Mouse (Mus musculus) embryonic facial prominence, embryonic 12.5 days (tissue): ENCODE measurements around the gene Ccr4. TPM values are rescaled to one million over a fixed set of nuclear protein-coding genes. Genes with fewer than 3 reads are reported as not detected.
A peak's percentile ranks its signal among the peaks of the same experiment; 100 is the strongest.
"Not testable (repeated sequence)": the region's sequence is repeated elsewhere in the genome, so short reads cannot be mapped to it uniquely, and the experiment has no call there.

Source experiments
- ATAC-seq: fragments of 200-750 bp; cut with Nextera tagmentation; 2 replicates; pipeline ENCODE4 v1.8.0; 2017; ENCODE audit not compliant: insufficient number of reproducible peaks, insufficient read depth, low FRiP score, low TSS enrichment
- H3K27ac ChIP-seq: fragments of 300-500 bp; sonication (generic); 2 replicates; pipeline ENCODE4 v1.5.1; 2016; ENCODE audit warnings: mild to moderate bottlenecking
- H3K27me3 ChIP-seq: fragments of 300-500 bp; sonication (generic); 2 replicates; pipeline ENCODE4 v1.6.1; 2016; ENCODE audit warnings: mild to moderate bottlenecking, moderate library complexity
- H3K36me3 ChIP-seq: fragments of 300-500 bp; sonication (generic); 2 replicates; pipeline ENCODE4 v1.6.1; 2016; ENCODE audit warnings: mild to moderate bottlenecking
- H3K4me1 ChIP-seq: fragments of 300-500 bp; sonication (generic); 2 replicates; pipeline ENCODE4 v1.6.1; 2016
- H3K4me2 ChIP-seq: fragments of 300-500 bp; sonication (generic); replicated peaks from 2 replicates; pipeline ENCODE4 v1.6.1; 2016; ENCODE audit warnings: mild to moderate bottlenecking, moderate library complexity
- H3K4me3 ChIP-seq: fragments of 300-500 bp; sonication (generic); 2 replicates; pipeline ENCODE4 v1.5.1; 2016; ENCODE audit warnings: mild to moderate bottlenecking
- H3K9ac ChIP-seq: fragments of 300-500 bp; sonication (generic); 2 replicates; pipeline ENCODE4 v1.6.1; 2016; ENCODE audit warnings: mild to moderate bottlenecking, moderate library complexity
- H3K9me3 ChIP-seq: fragments of 300-500 bp; sonication (generic); 2 replicates; pipeline ENCODE4 v1.6.1; 2016; ENCODE audit warnings: mild to moderate bottlenecking, moderate library complexity
- WGBS: fragments of 180-500 bp; shearing (Covaris S2); methylation state at CpG from one replicate; pipeline ENCODE4 v1.1.7; 2016; 5-methylcytosine and 5-hydroxymethylcytosine counted together
- polyA plus RNA-seq: library from polyadenylated mRNA; unstranded; fragments of >200 nt; fragmentation: Nextera tagmentation; extraction: Ambion mirVana; gene quantifications from 2 replicates; pipeline ENCODE4 v1.2.1, GENCODE M21; 2016

Ccr4 gene
- polyA plus RNA-seq, 1 experiment from 2014 or later: not detected

- H3K27ac ChIP-seq, H3K9ac ChIP-seq, H3K36me3 ChIP-seq, ATAC-seq, H3K4me3 ChIP-seq, H3K27me3 ChIP-seq, H3K4me2 ChIP-seq, H3K9me3 ChIP-seq, H3K4me1 ChIP-seq: not testable (repeated sequence)
- WGBS: 73% methylated on average over 4 of the region's 4 CpGs
These were observed 15.8 kb upstream of the Ccr4 start for GRCm38 (mm10) chr9:114520529-114520928.

- no peak for ATAC-seq
- Histone ChIP-seq H3K4me1 (0 out of 2 replicates have a peak, but pooled peaks cover 6% of the 10 kb centered on the region), H3K9ac (no peak overlapping the region), H3K4me3 (no peak overlapping the region), H3K4me2 (no peak overlapping the region), H3K27me3 (no peaks in the 10 kb centered on the region), H3K36me3 (peaks cover 1% of the 10 kb centered on the region), H3K9me3 (peaks cover 2% of the 10 kb centered on the region; the same call in 1 of the 2 replicates), H3K27ac (no peak overlapping the region)
- WGBS: 71% methylated on average over 9 of the region's 9 CpGs
These were observed 14.2 kb upstream of the Ccr4 start for GRCm38 (mm10) chr9:114518812-114519477.

- Histone ChIP-seq H3K9ac (no peak overlapping the region), H3K27me3 (no peaks in the 10 kb centered on the region), H3K9me3 (peaks cover 12% of the 10 kb centered on the region), H3K4me2 (no peak overlapping the region), H3K4me1 (0 out of 2 replicates have a peak, but pooled peaks cover 6% of the 10 kb centered on the region), H3K36me3 (peaks cover 11% of the 10 kb centered on the region), H3K27ac (no peak overlapping the region), H3K4me3 (no peak overlapping the region)
- WGBS: 83% methylated on average over 13 of the region's 13 CpGs
- ATAC-seq: no peak
These were observed 13.3 kb upstream of the Ccr4 start for GRCm38 (mm10) chr9:114517924-114518497.

GRCm38 (mm10) chr9:114515364-114515763 lies 10.6 kb upstream of the Ccr4 start, which contains the start of gene C130032M10Rik:
Gene C130032M10Rik (plus strand): TSS chr9:114515697.
- WGBS: 77% methylated on average over 11 of the region's 11 CpGs

GRCm38 (mm10) chr9:114512831-114513230 lies 8.1 kb upstream of the Ccr4 start:
- Histone ChIP-seq H3K4me1 (0 out of 2 replicates have a peak, but pooled peaks cover 6% of the 10 kb centered on the region), H3K4me2 (no peak overlapping the region), H3K27ac (no peak overlapping the region), H3K27me3 (no peaks in the 10 kb centered on the region), H3K4me3 (no peak overlapping the region), H3K36me3 (peaks cover 24% of the 10 kb centered on the region), H3K9ac (no peak overlapping the region), H3K9me3 (peaks cover 17% of the 10 kb centered on the region)
- 96% methylated on average over 21 of the region's 21 CpGs for WGBS
- ATAC-seq: no peak

More at GRCm38 (mm10) chr9:114515364-114515763, 10.6 kb upstream of the Ccr4 start, which contains the start of gene C130032M10Rik:
- Histone ChIP-seq H3K36me3 (peaks cover 21% of the 10 kb centered on the region), H3K4me3 (no peak within 1 kb of the TSS), H3K27ac (0 out of 2 replicates have a peak within 1 kb of the TSS, but pooled peaks have one; percentile 17), H3K4me1 (0 out of 2 replicates have a peak, but pooled peaks cover 6% of the 10 kb centered on the region), H3K9ac (no peak within 1 kb of the TSS), H3K4me2 (no peak within 1 kb of the TSS), H3K27me3 (no peaks in the 10 kb centered on the region), H3K9me3 (peaks cover 17% of the 10 kb centered on the region)
- ATAC-seq: no peak

GRCm38 (mm10) chr9:114509785-114510184 lies 5.1 kb upstream of the Ccr4 start:
- Histone ChIP-seq H3K4me1 (no peaks in the 10 kb centered on the region), H3K36me3 (peaks cover 24% of the 10 kb centered on the region), H3K4me2 (no peak overlapping the region), H3K27me3 (no peaks in the 10 kb centered on the region), H3K4me3 (no peak overlapping the region), H3K27ac (no peak overlapping the region), H3K9ac (no peak overlapping the region), H3K9me3 (peaks cover 17% of the 10 kb centered on the region)
- WGBS: 93% methylated on average over 9 of the region's 9 CpGs
- ATAC-seq: no peak

GRCm38 (mm10) chr9:114507421-114507820 lies 2.7 kb upstream of the Ccr4 start:
- Histone ChIP-seq H3K36me3 (peaks cover 8% of the 10 kb centered on the region; the same call in 1 of the 2 replicates), H3K4me2 (no peak overlapping the region), H3K9me3 (no peaks in the 10 kb centered on the region), H3K27me3 (no peaks in the 10 kb centered on the region), H3K4me3 (no peak overlapping the region), H3K9ac (no peak overlapping the region), H3K4me1 (no peaks in the 10 kb centered on the region), H3K27ac (no peak overlapping the region)
- 96% methylated on average over 9 of the region's 9 CpGs for WGBS
- ATAC-seq: no peak

- no peak overlapping the region for H3K4me2 ChIP-seq
- WGBS: 82% methylated on average over 4 of the region's 4 CpGs
- no peak overlapping the region for H3K9ac ChIP-seq
- H3K36me3 ChIP-seq: 0 out of 2 replicates have a peak, but pooled peaks cover 3% of the 10 kb centered on the region
- no peak overlapping the region for H3K4me3 ChIP-seq
- no peak for ATAC-seq
- H3K27me3 ChIP-seq: no peaks in the 10 kb centered on the region
- H3K27ac ChIP-seq: no peak overlapping the region
- H3K4me1 ChIP-seq: no peaks in the 10 kb centered on the region
- no peaks in the 10 kb centered on the region for H3K9me3 ChIP-seq
These were observed 1.8 kb upstream of the Ccr4 start for GRCm38 (mm10) chr9:114506564-114506963.

GRCm38 (mm10) chr9:114502711-114503427 lies 1.8 kb downstream of the Ccr4 start:
- ATAC-seq: no peak
- WGBS: 70% methylated on average over 15 of the region's 15 CpGs
- no peak overlapping the region for H3K27ac ChIP-seq
- no peaks in the 10 kb centered on the region for H3K27me3 ChIP-seq
- H3K4me3 ChIP-seq: no peak overlapping the region
- no peaks in the 10 kb centered on the region for H3K9me3 ChIP-seq
- 0 out of 2 replicates have a peak, but pooled peaks cover 3% of the 10 kb centered on the region for H3K4me1 ChIP-seq
- no peak overlapping the region for H3K9ac ChIP-seq
- H3K4me2 ChIP-seq: no peak overlapping the region
- no peaks in the 10 kb centered on the region for H3K36me3 ChIP-seq

- Histone ChIP-seq H3K4me3 (no peak overlapping the region), H3K4me1 (0 out of 2 replicates have a peak, but pooled peaks cover 3% of the 10 kb centered on the region), H3K27ac (no peak overlapping the region), H3K9me3 (no peaks in the 10 kb centered on the region), H3K9ac (no peak overlapping the region), H3K27me3 (no peaks in the 10 kb centered on the region), H3K36me3 (no peaks in the 10 kb centered on the region), H3K4me2 (no peak overlapping the region)
- 96% methylated on average over 11 of the region's 11 CpGs for WGBS
- ATAC-seq: no peak
These were observed 2.8 kb downstream of the Ccr4 start for GRCm38 (mm10) chr9:114501913-114502312.

GRCm38 (mm10) chr9:114501111-114501510 lies 3.6 kb downstream of the Ccr4 start:
- no peak for ATAC-seq
- Histone ChIP-seq H3K4me2 (no peak overlapping the region), H3K27ac (no peak overlapping the region), H3K36me3 (no peaks in the 10 kb centered on the region), H3K4me1 (0 out of 2 replicates have a peak, but pooled peaks cover 3% of the 10 kb centered on the region), H3K4me3 (no peak overlapping the region), H3K9me3 (no peaks in the 10 kb centered on the region), H3K9ac (no peak overlapping the region), H3K27me3 (no peaks in the 10 kb centered on the region)
- 93% methylated on average over 7 of the region's 7 CpGs for WGBS
